Mouse (Mus musculus): ENCODE results near the gene Sema6b.
"Not testable (repeated sequence)": the region's sequence is repeated elsewhere in the genome, so short reads cannot be mapped to it uniquely, and the experiment has no call there.

Gene Sema6b

GRCm38 (mm10) chr17:56092312-56092711, 47.8 kb downstream of the Sema6b start:
- DNase-seq (ENCODE audit: low read depth, low spot score), result no peak

GRCm38 (mm10) chr17:56080781-56081585, 59.2 kb downstream of the Sema6b start:
- no peak for DNase-seq (ENCODE audit: low read depth, low spot score)

- no peak for DNase-seq (ENCODE audit: low read depth, low spot score)
Measured at GRCm38 (mm10) chr17:56079921-56080320, 60.2 kb downstream of the Sema6b start.

GRCm38 (mm10) chr17:56078880-56079795, 61.0 kb downstream of the Sema6b start, which contains the start of gene Hdgfl2:
TSS of gene Hdgfl2 (plus strand) at chr17:56079634.
- peak; percentile 100 for DNase-seq (ENCODE audit: low read depth, low spot score)

DNA sequence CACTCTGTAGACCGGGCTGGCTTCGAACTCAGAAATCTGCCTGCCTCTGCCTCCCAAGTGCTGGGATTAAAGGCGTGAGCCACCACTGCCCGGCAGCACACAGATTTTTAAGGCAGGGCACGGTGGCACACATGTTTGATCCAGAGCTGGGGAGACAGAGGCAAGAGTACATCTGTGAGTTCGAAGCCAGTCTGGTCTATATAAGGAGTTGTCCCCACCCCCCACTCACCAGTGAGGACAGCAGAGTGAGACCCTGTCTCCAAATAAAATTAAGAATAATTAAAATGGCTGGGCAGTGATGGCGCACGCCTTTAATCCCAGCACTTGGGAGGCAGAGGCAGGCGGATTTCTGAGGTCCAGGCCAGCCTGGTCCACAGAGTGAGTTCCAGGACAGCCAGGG, 61.8 kb downstream of the Sema6b start:
- not testable (repeated sequence) for DNase-seq (ENCODE audit: low read depth, low spot score)

DNA sequence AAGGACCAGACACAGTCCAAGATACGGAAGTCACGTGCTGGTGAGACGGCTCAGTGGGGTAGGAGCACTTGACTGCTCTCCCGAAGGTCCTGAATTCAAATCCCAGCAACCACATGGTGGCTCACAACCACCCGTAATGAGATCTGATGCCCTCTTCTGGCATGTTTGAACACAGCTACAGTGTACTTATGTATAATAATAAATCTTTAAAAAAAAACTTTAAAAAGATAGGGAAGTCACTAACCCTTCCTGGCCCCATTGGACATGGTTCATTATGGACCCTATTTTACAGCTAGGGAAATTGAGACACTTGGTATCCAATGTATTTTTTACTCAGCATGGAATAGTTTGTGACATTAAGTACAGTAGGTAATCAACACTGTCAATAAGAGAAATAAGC, 62.6 kb downstream of the Sema6b start:
- no peak for DNase-seq (ENCODE audit: low read depth, low spot score)

- DNase-seq (ENCODE audit: low read depth, low spot score), result peak; percentile 88
Measured at GRCm38 (mm10) chr17:56074827-56075208, 65.3 kb downstream of the Sema6b start, which contains the start of gene Ubxn6. TSS of gene Ubxn6 (minus strand) at chr17:56075028.

- DNase-seq (ENCODE audit: low read depth, low spot score), result peak; percentile 48
Measured at GRCm38 (mm10) chr17:56074097-56074826, 65.9 kb downstream of the Sema6b start.
